26 mouse cellular contexts compared by ENCODE assay signal in the genomic region with DNA sequence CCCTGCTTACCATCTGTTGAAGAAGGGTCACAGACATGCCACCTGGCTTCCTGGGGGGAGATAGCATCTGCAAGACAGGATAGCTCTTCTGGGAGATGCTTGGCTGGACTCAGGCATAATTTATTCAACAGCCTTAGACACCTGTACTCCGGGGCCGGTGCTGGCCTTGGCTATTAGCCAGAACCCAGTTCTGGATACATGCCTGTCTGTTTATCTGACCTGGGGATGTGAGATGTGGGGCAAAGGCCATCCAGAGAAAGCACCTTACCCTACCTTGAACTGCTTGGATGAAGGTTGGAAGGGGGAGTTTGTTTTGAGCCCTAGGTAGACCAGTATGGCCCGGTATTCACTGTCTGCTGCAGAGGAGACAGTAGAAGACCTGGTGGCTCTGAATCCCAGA. TPM values are rescaled to one million over a fixed set of nuclear protein-coding genes. Genes with fewer than 3 reads are reported as not detected.
DNase-seq lines count a peak whose midpoint lies in the region; ATAC-seq and TF ChIP-seq lines count a peak whose summit lies in the region.
"Had no signal": no experiment of that assay in that cellular context is flagged by ENCODE, and none has a peak within 500 bp of the region (broad histone marks: within the 10 kb centered on the region; RNA-seq: fewer than 3 reads in every experiment).

No protein-coding gene starts in this region.

- H3K4me3 ChIP-seq in gastrocnemius, adult 2 months = no peak overlapping the region
- H3K4me3 ChIP-seq in kidney, postnatal 0 days (replicated peaks; ENCODE audit: low read depth, low read length) = no peak overlapping the region
- no peak overlapping the region for H3K4me3 ChIP-seq in liver, adult 2 months (ENCODE audit: insufficient read depth, low read depth, low read length)
- H3K4me3 ChIP-seq in liver, embryonic 11.5 days (ENCODE audit: low read depth, low read length) = no peak overlapping the region
- no peak overlapping the region for H3K4me3 ChIP-seq in liver, embryonic 16.5 days (ENCODE audit: low read depth, low read length)
- H3K4me3 ChIP-seq in liver, embryonic 12.5 days = no peak overlapping the region
- H3K4me3 ChIP-seq: embryonic facial prominence, embryonic 10.5 days; embryonic facial prominence, embryonic 12.5 days; forebrain, embryonic 13.5 days had no signal

- no peaks in the 10 kb centered on the region for H3K9me3 ChIP-seq in kidney, postnatal 0 days (replicated peaks; ENCODE audit: low read length)
- H3K9me3 ChIP-seq in liver, embryonic 11.5 days (ENCODE audit: control insufficient read depth, low read length) = no peaks in the 10 kb centered on the region
- H3K9me3 ChIP-seq in liver, embryonic 16.5 days (replicated peaks; ENCODE audit: control insufficient read depth, low read length) = no peaks in the 10 kb centered on the region
- no peaks in the 10 kb centered on the region for H3K9me3 ChIP-seq in liver, embryonic 12.5 days (replicated peaks)
- H3K9me3 ChIP-seq: embryonic facial prominence, embryonic 10.5 days; embryonic facial prominence, embryonic 12.5 days; forebrain, embryonic 13.5 days; G1E had no signal

- H3K27ac ChIP-seq in gastrocnemius, adult 2 months = peak overlapping the region; percentile 43; the same call in 1 of the 2 replicates
- no peak overlapping the region for H3K27ac ChIP-seq in kidney, postnatal 0 days
- H3K27ac ChIP-seq in liver, adult 2 months (replicated peaks; ENCODE audit: insufficient read depth, low read depth, low read length) = no peak overlapping the region
- no peak overlapping the region for H3K27ac ChIP-seq in liver, embryonic 11.5 days (ENCODE audit: low read depth, low read length)
- no peak overlapping the region for H3K27ac ChIP-seq in liver, embryonic 16.5 days (ENCODE audit: low read length)
- no peak overlapping the region for H3K27ac ChIP-seq in liver, embryonic 12.5 days
- H3K27ac ChIP-seq: embryonic facial prominence, embryonic 10.5 days; embryonic facial prominence, embryonic 12.5 days; forebrain, embryonic 13.5 days had no signal

- no peak overlapping the region for H3K4me2 ChIP-seq in kidney, postnatal 0 days (ENCODE audit: low read length)
- no peak overlapping the region for H3K4me2 ChIP-seq in liver, embryonic 11.5 days
- H3K4me2 ChIP-seq in liver, embryonic 16.5 days (ENCODE audit: low read depth, low read length) = no peak overlapping the region
- no peak overlapping the region for H3K4me2 ChIP-seq in liver, embryonic 12.5 days
- H3K4me2 ChIP-seq: embryonic facial prominence, embryonic 12.5 days; forebrain, embryonic 13.5 days had no signal

- intact Hi-C loops in gastrocnemius, adult 2 months (cut with DNase I) = no loop called here
- intact Hi-C loops in gastrocnemius, postnatal 36 days (cut with DNase I) = no loop called here

- ATAC-seq in kidney, postnatal 0 days (replicated peaks; ENCODE audit: low FRiP score, low read depth) = 0 out of 2 replicates have a peak, but pooled peaks have one; percentile 21
- ATAC-seq in liver, embryonic 11.5 days (replicated peaks; ENCODE audit: low FRiP score) = no peak
- peak; percentile 48 for ATAC-seq in liver, embryonic 16.5 days (ENCODE audit: low read depth)
- no peak for ATAC-seq in liver, embryonic 12.5 days
- ATAC-seq: activated CD4-positive, CD25-positive, alpha-beta regulatory T cell, adult 4 months; CD4-positive, CD25-positive, alpha-beta regulatory T cell, adult 4 months; forebrain, embryonic 13.5 days; Patski had no signal

- H3K9ac ChIP-seq in kidney, postnatal 0 days (ENCODE audit: low read depth, low read length) = no peak overlapping the region
- H3K9ac ChIP-seq in liver, adult 2 months (ENCODE audit: low read depth, low read length) = no peak overlapping the region
- H3K9ac ChIP-seq in liver, embryonic 11.5 days (ENCODE audit: low read depth, low read length) = no peak overlapping the region
- H3K9ac ChIP-seq in liver, embryonic 16.5 days (ENCODE audit: low read depth, low read length) = no peak overlapping the region
- no peak overlapping the region for H3K9ac ChIP-seq in liver, embryonic 12.5 days
- H3K9ac ChIP-seq: embryonic facial prominence, embryonic 12.5 days; forebrain, embryonic 13.5 days had no signal

- DNase-seq in gastrocnemius, adult 2 months = no peak
- no peak for DNase-seq in gastrocnemius, postnatal 36 days
- DNase-seq in kidney, postnatal 0 days (ENCODE audit: low spot score) = no peak
- DNase-seq in kidney, postnatal 25 days = no peak
- DNase-seq in liver, adult 2 months (ENCODE audit: extremely low read depth, low read depth, low spot score) = peak; percentile 19
- no peak for DNase-seq in liver, embryonic 11.5 days (ENCODE audit: low spot score)
- DNase-seq: adrenal gland, adult 8-10 months; adrenal gland, postnatal 14 days; adrenal gland, postnatal 36 days; B cell, adult 2 months; cerebellum, adult 11-12 months; cerebellum, adult 2 months; cerebellum, adult 9-10 months; cerebellum, postnatal 10 days; cerebellum, postnatal 25 days had no signal

- no peaks in the 10 kb centered on the region for H3K36me3 ChIP-seq in kidney, postnatal 0 days (ENCODE audit: insufficient read depth, low read length)
- no peaks in the 10 kb centered on the region for H3K36me3 ChIP-seq in liver, adult 2 months (ENCODE audit: control insufficient read depth, insufficient read depth, low read length)
- no peaks in the 10 kb centered on the region for H3K36me3 ChIP-seq in liver, embryonic 11.5 days (ENCODE audit: control insufficient read depth, insufficient read depth, low read length)
- H3K36me3 ChIP-seq in liver, embryonic 16.5 days (ENCODE audit: control insufficient read depth, insufficient read depth) = no peaks in the 10 kb centered on the region
- no peaks in the 10 kb centered on the region for H3K36me3 ChIP-seq in liver, embryonic 12.5 days
- H3K36me3 ChIP-seq: embryonic facial prominence, embryonic 10.5 days; embryonic facial prominence, embryonic 12.5 days; G1E had no signal

- WGBS in kidney, postnatal 0 days = 48% methylated on average over 3 of the region's 3 CpGs
- WGBS in liver, adult 2 months = 31% methylated on average over 3 of the region's 3 CpGs
- WGBS in liver, embryonic 11.5 days = 82% methylated on average over 3 of the region's 3 CpGs
- 65% methylated on average over 3 of the region's 3 CpGs for WGBS in liver, embryonic 16.5 days (ENCODE audit: insufficient replicate concordance)
- 85% methylated on average over 3 of the region's 3 CpGs for WGBS in liver, embryonic 12.5 days (ENCODE audit: insufficient replicate concordance)

- H3K79me2 ChIP-seq in liver, adult 2 months (ENCODE audit: control insufficient read depth, insufficient read depth, low read length) = no peaks in the 10 kb centered on the region

- H3K27me3 ChIP-seq in kidney, postnatal 0 days (ENCODE audit: insufficient read depth, low read length) = no peaks in the 10 kb centered on the region
- no peaks in the 10 kb centered on the region for H3K27me3 ChIP-seq in liver, adult 2 months (ENCODE audit: control insufficient read depth, insufficient read depth, low read length)
- H3K27me3 ChIP-seq in liver, embryonic 11.5 days (replicated peaks; ENCODE audit: control insufficient read depth, insufficient read depth, low read length) = no peaks in the 10 kb centered on the region
- H3K27me3 ChIP-seq in liver, embryonic 16.5 days (ENCODE audit: control insufficient read depth, insufficient read depth, low read depth, low read length) = no peaks in the 10 kb centered on the region
- no peaks in the 10 kb centered on the region for H3K27me3 ChIP-seq in liver, embryonic 12.5 days (replicated peaks)
- H3K27me3 ChIP-seq: embryonic facial prominence, embryonic 12.5 days; forebrain, embryonic 13.5 days; Patski had no signal

- H3K4me1 ChIP-seq in kidney, postnatal 0 days (replicated peaks; ENCODE audit: insufficient read depth, low read length) = no peaks in the 10 kb centered on the region
- H3K4me1 ChIP-seq in liver, adult 2 months (ENCODE audit: control insufficient read depth, insufficient read depth, low read length) = no peaks in the 10 kb centered on the region; the same call in none of the 2 replicates
- H3K4me1 ChIP-seq in liver, embryonic 11.5 days (replicated peaks; ENCODE audit: control insufficient read depth, insufficient read depth, low read length) = no peaks in the 10 kb centered on the region
- H3K4me1 ChIP-seq in liver, embryonic 16.5 days (ENCODE audit: control insufficient read depth, low read depth, low read length) = no peaks in the 10 kb centered on the region
- no peaks in the 10 kb centered on the region for H3K4me1 ChIP-seq in liver, embryonic 12.5 days
- H3K4me1 ChIP-seq: embryonic facial prominence, embryonic 12.5 days; forebrain, embryonic 13.5 days had no signal

- no peak for TF ChIP-seq POLR2A in liver, adult 2 months (IDR thresholded peaks at IDR 0.05; ENCODE audit: extremely low read depth, insufficient read depth, low read length)

- TF ChIP-seq CTCF in gastrocnemius, adult 2 months (IDR thresholded peaks at IDR 0.05) = no peak
- TF ChIP-seq CTCF in kidney, postnatal 0 days (IDR thresholded peaks at IDR 0.05; ENCODE audit: low read depth) = no peak
- TF ChIP-seq CTCF in liver, adult 2 months (IDR thresholded peaks at IDR 0.05; ENCODE audit: low read depth, low read length) = no peak

RNA-seq across cellular contexts. Expression of gene Rasd2, which starts 10.8 kb away (rescaled TPM):
- total RNA-seq in gastrocnemius, adult 2 months (2021) = 10 to 100 TPM; 23.7 to 46.3 TPM
- 1 to 10 TPM; 4.4 to 5.3 TPM for total RNA-seq in gastrocnemius, postnatal 36 days (2021)
- polyA plus RNA-seq in kidney, postnatal 0 days (2015; fragmentation: Nextera tagmentation; extraction: Ambion mirVana) = 1.4 and 1.5 TPM in 2 replicates
- total RNA-seq in liver, adult 2 months (2014; rRNA removed) = 0.09 TPM in 1 of 2 replicates, not detected in the other
- polyA plus RNA-seq in liver, adult 2 months (2012; rRNA removed) = 0.02 and 0.13 TPM in 2 replicates
- polyA plus RNA-seq in liver, embryonic 11.5 days (2014; fragmentation: Nextera tagmentation; extraction: Ambion mirVana) = 0.05 TPM in 1 of 2 replicates, not detected in the other
- 0.11 TPM in 1 of 2 replicates, not detected in the other for polyA plus RNA-seq in liver, embryonic 16.5 days (2015; fragmentation: Nextera tagmentation; extraction: Ambion mirVana)
- polyA plus RNA-seq in liver, embryonic 12.5 days (2016; fragmentation: Nextera tagmentation; extraction: Ambion mirVana) = 0.07 and 0.10 TPM in 2 replicates
- total RNA-seq: CH12.LX had no signal
- polyA plus RNA-seq: CD4-positive, CD25-positive, alpha-beta regulatory T cell, adult 4 months; forebrain, embryonic 11.5 days; G1E had no signal

Comparison
In these comparisons a context has a peak if more than half of its experiments do, and no peak if none do; other contexts are left out.
1. ATAC-seq: peak in kidney, postnatal 0 days (single experiment) and liver, embryonic 16.5 days (single experiment); none in liver, embryonic 11.5 days (single experiment) and liver, embryonic 12.5 days (single experiment).